Mouse (Mus musculus) intestine, postnatal 0 days (tissue): Measurements from ENCODE around the gene Snx18. TPM values are rescaled to one million over a fixed set of nuclear protein-coding genes. Genes with fewer than 3 reads are reported as not detected.

Source experiments
- ATAC-seq: fragments of 200-750 bp; cut with Nextera tagmentation; 2 replicates; pipeline ENCODE4 v1.8.0; 2017; ENCODE audit warnings: mild to moderate bottlenecking, moderate TSS enrichment, moderate library complexity
- H3K27ac ChIP-seq: fragments of 300-500 bp; sonication (generic); 2 replicates; pipeline ENCODE4 v1.5.1; 2014; ENCODE audit warnings: mild to moderate bottlenecking, low read depth, low read length, moderate library complexity
- H3K27me3 ChIP-seq: fragments of 300-500 bp; sonication (generic); replicated peaks from 2 replicates; pipeline ENCODE4 v1.6.1; 2014; ENCODE audit warnings: low read length, mixed read lengths; ENCODE audit not compliant: control insufficient read depth, insufficient read depth
- H3K36me3 ChIP-seq: fragments of 300-500 bp; sonication (generic); 2 replicates; pipeline ENCODE4 v1.6.1; 2014; ENCODE audit warnings: mild to moderate bottlenecking, moderate library complexity; ENCODE audit not compliant: control insufficient read depth, insufficient read depth
- H3K4me1 ChIP-seq: fragments of 300-500 bp; sonication (generic); replicated peaks from 2 replicates; pipeline ENCODE4 v1.6.1; 2014; ENCODE audit warnings: antibody characterized with exemption, low read length, mixed read lengths; ENCODE audit not compliant: control insufficient read depth, insufficient read depth
- H3K4me2 ChIP-seq: fragments of 300-500 bp; sonication (generic); replicated peaks from 2 replicates; pipeline ENCODE4 v1.6.1; 2014; ENCODE audit warnings: low read depth, mild to moderate bottlenecking, moderate library complexity
- H3K4me3 ChIP-seq: fragments of 300-500 bp; sonication (generic); 2 replicates; pipeline ENCODE4 v1.5.1; 2014; ENCODE audit warnings: low read depth, low read length
- H3K9ac ChIP-seq: fragments of 300-500 bp; sonication (generic); 2 replicates; pipeline ENCODE4 v1.6.1; 2014; ENCODE audit warnings: mild to moderate bottlenecking, low read depth, low read length
- H3K9me3 ChIP-seq: fragments of 300-500 bp; sonication (generic); 2 replicates; pipeline ENCODE4 v1.6.1; 2016; ENCODE audit warnings: mixed run types; ENCODE audit not compliant: control insufficient read depth
- CTCF ChIP-seq: sonication (generic); IDR thresholded peaks from 2 replicates; pipeline ENCODE4 v1.5.1; 2016; ENCODE audit warnings: low read depth, mild to moderate bottlenecking, control low read depth, antibody characterized with exemption, moderate library complexity
- WGBS: fragments of 180-500 bp; shearing (Covaris S2); extraction: QIAGEN DNeasy Blood & Tissue Kit; methylation state at CpG from one replicate; pipeline ENCODE4 v1.1.7; 2014; 5-methylcytosine and 5-hydroxymethylcytosine counted together
- polyA plus RNA-seq: library from polyadenylated mRNA; unstranded; fragments of >200 nt; fragmentation: Nextera tagmentation; extraction: Ambion mirVana; gene quantifications from 2 replicates; pipeline ENCODE4 v1.2.1, GENCODE M21; 2015

Gene Snx18
- polyA plus RNA-seq, 1 experiment from 2014 or later, result 13.2 TPM

- no peaks in the 10 kb centered on the region for H3K4me1 ChIP-seq
- no peak overlapping the region for H3K4me2 ChIP-seq
- no peak overlapping the region for H3K27ac ChIP-seq
- no peak overlapping the region for H3K4me3 ChIP-seq
- no peak overlapping the region for H3K9ac ChIP-seq
- no peaks in the 10 kb centered on the region for H3K36me3 ChIP-seq
- H3K27me3 ChIP-seq, result no peaks in the 10 kb centered on the region
- TF ChIP-seq CTCF, result no peak
- no peak for ATAC-seq
- H3K9me3 ChIP-seq, result no peaks in the 10 kb centered on the region
- 87% methylated on average over 5 of the region's 5 CpGs for WGBS
These were observed 51.4 kb downstream of the Snx18 start for GRCm38 (mm10) chr13:113566951-113567350.

- Histone ChIP-seq H3K27ac (no peak overlapping the region), H3K27me3 (no peaks in the 10 kb centered on the region), H3K9ac (no peak overlapping the region), H3K4me1 (no peaks in the 10 kb centered on the region), H3K9me3 (no peaks in the 10 kb centered on the region), H3K4me2 (no peak overlapping the region), H3K36me3 (no peaks in the 10 kb centered on the region), H3K4me3 (no peak overlapping the region)
- ATAC-seq, result no peak
- no peak for TF ChIP-seq CTCF
- WGBS, result 78% methylated on average over 7 of the region's 7 CpGs
These were observed 52.0 kb downstream of the Snx18 start for GRCm38 (mm10) chr13:113566411-113566810.

- Histone ChIP-seq H3K9ac (no peak overlapping the region), H3K4me3 (no peak overlapping the region), H3K4me2 (no peak overlapping the region), H3K9me3 (no peaks in the 10 kb centered on the region), H3K27me3 (no peaks in the 10 kb centered on the region), H3K36me3 (no peaks in the 10 kb centered on the region), H3K4me1 (no peaks in the 10 kb centered on the region), H3K27ac (no peak overlapping the region)
- TF ChIP-seq CTCF, result no peak
- ATAC-seq, result no peak
- WGBS, result 64% methylated on average over 9 of the region's 9 CpGs
These were observed 58.7 kb downstream of the Snx18 start for GRCm38 (mm10) chr13:113559646-113560045.

- Histone ChIP-seq H3K4me2 (no peak overlapping the region), H3K27ac (no peak overlapping the region), H3K36me3 (no peaks in the 10 kb centered on the region), H3K4me3 (no peak overlapping the region), H3K9ac (no peak overlapping the region), H3K27me3 (no peaks in the 10 kb centered on the region), H3K9me3 (no peaks in the 10 kb centered on the region), H3K4me1 (no peaks in the 10 kb centered on the region)
- TF ChIP-seq CTCF, result no peak
- ATAC-seq, result no peak
These were observed 61.8 kb downstream of the Snx18 start for GRCm38 (mm10) chr13:113556538-113556937.

- 74% methylated on average over 2 of the region's 2 CpGs for WGBS
- H3K4me3 ChIP-seq, result no peak overlapping the region
- no peak for ATAC-seq
These were observed 63.1 kb downstream of the Snx18 start for GRCm38 (mm10) chr13:113555226-113555625.

GRCm38 (mm10) chr13:113553603-113554230, 64.6 kb downstream of the Snx18 start:
- 69% methylated on average over 5 of the region's 5 CpGs for WGBS
- H3K4me1 ChIP-seq, result no peaks in the 10 kb centered on the region
- no peak overlapping the region for H3K27ac ChIP-seq
- no peak overlapping the region for H3K4me2 ChIP-seq
- no peak overlapping the region for H3K9ac ChIP-seq
- H3K27me3 ChIP-seq, result no peaks in the 10 kb centered on the region
- H3K4me3 ChIP-seq, result no peak overlapping the region
- no peaks in the 10 kb centered on the region for H3K9me3 ChIP-seq
- ATAC-seq, result no peak
- TF ChIP-seq CTCF, result no peak
- H3K36me3 ChIP-seq, result no peaks in the 10 kb centered on the region

More at GRCm38 (mm10) chr13:113555226-113555625, 63.1 kb downstream of the Snx18 start:
- H3K27ac ChIP-seq, result no peak overlapping the region
- no peak overlapping the region for H3K4me2 ChIP-seq
- no peaks in the 10 kb centered on the region for H3K4me1 ChIP-seq
- no peak overlapping the region for H3K9ac ChIP-seq
- no peaks in the 10 kb centered on the region for H3K9me3 ChIP-seq
- H3K27me3 ChIP-seq, result no peaks in the 10 kb centered on the region
- H3K36me3 ChIP-seq, result no peaks in the 10 kb centered on the region
- no peak for TF ChIP-seq CTCF

- WGBS, result 46% methylated on average over 1 of the region's 1 CpGs
- Histone ChIP-seq H3K4me3 (no peak overlapping the region), H3K9me3 (no peaks in the 10 kb centered on the region), H3K4me1 (no peaks in the 10 kb centered on the region), H3K36me3 (no peaks in the 10 kb centered on the region), H3K27me3 (no peaks in the 10 kb centered on the region), H3K4me2 (no peak overlapping the region), H3K9ac (no peak overlapping the region), H3K27ac (no peak overlapping the region)
- ATAC-seq, result no peak
- TF ChIP-seq CTCF, result no peak
These were observed 66.0 kb downstream of the Snx18 start for GRCm38 (mm10) chr13:113552341-113552740.
